Mouse (Mus musculus) gastrocnemius, postnatal 36 days (tissue): Measurements from ENCODE around the gene Mecp2. TPM values are rescaled to one million over a fixed set of nuclear protein-coding genes. Genes with fewer than 3 reads are reported as not detected.
A peak's percentile ranks its signal among the peaks of the same experiment; 100 is the strongest.
"Not testable (repeated sequence)": the region's sequence is repeated elsewhere in the genome, so short reads cannot be mapped to it uniquely, and the experiment has no call there.

Experiments
- DNase-seq, 2 experiments: peaks; one replicate each; pipeline ENCODE4 v3.0.0; 2022
- intact Hi-C: fragments of 180-260 bp; cut with DNase I; formaldehyde crosslinking; loops from one replicate; pipeline ENCODE4 v1.15.1; 2025
- long read RNA-seq, 2 experiments: library from polyadenylated mRNA; stranded (forward); transcript quantifications; one replicate each; pipeline ENCODE4 v2.0.0; 2021
- total RNA-seq, 2 experiments: library from RNA; stranded (reverse); gene quantifications; 2 replicates each; pipeline ENCODE4 v1.2.3; 2021

The Mecp2 gene
- total RNA-seq, result 10 to 100 TPM; 21.6 to 27.7 TPM
- long read RNA-seq, experiment 1, full-length matches to known transcripts, result 17 of 20 reads
- long read RNA-seq, experiment 1, partial matches to known transcripts, result 0 of 20 reads
- long read RNA-seq, experiment 1, other reads (novel, unspliced or antisense), result 3 of 20 reads
- long read RNA-seq, experiment 2, full-length matches to known transcripts, result 14 of 23 reads
- long read RNA-seq, experiment 2, partial matches to known transcripts, result 1 of 23 reads
- long read RNA-seq, experiment 2, other reads (novel, unspliced or antisense), result 8 of 23 reads

DNA sequence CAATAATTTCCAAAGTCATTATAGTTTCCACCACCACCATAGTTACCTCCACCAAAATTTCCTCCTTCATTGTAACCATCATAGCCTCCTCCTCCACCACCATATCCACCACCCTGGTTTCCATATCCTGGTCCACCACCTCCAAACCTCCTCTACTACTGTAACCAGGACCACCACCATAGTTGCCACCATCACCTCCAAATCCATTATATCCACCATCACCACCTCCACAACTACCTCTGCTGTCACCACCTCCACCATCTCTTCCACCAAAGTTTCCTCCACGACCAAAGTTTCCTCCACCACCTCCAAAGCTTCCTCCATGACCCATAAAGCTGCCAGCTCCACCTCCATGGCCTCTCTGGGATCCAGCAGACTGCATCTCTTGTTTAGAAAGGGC lies at the start of gene Mecp2:
Gene Mecp2, minus strand, starts transcription at position 101 of the 400 bp plus-strand sequence.
- intact Hi-C loops, DNase-seq: not testable (repeated sequence)

DNA sequence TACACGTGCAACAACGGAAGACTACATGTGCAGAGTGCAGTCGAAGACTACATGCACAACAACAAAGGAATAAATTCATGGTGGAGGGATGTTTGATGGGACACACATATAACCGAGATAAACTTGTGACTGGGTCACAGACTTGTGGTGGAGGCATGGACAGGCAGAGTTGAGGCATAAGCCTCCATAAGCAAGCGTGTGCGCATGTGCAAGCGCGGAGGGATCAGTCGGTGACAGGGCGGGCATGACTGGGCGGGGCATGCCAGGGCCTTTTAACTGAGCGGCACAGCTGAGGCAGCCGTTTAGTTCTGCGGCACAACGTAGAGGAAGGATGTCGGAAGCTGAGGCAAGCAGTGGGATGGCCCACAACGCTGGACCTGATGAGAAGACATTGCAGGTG lies 41.8 kb upstream of the Mecp2 start, which contains the start of gene Tktl1:
Gene Tktl1, plus strand, starts transcription at position 301 of the 400 bp plus-strand sequence.
- DNase-seq, result no peak
- intact Hi-C loops, result no loop called here

DNA sequence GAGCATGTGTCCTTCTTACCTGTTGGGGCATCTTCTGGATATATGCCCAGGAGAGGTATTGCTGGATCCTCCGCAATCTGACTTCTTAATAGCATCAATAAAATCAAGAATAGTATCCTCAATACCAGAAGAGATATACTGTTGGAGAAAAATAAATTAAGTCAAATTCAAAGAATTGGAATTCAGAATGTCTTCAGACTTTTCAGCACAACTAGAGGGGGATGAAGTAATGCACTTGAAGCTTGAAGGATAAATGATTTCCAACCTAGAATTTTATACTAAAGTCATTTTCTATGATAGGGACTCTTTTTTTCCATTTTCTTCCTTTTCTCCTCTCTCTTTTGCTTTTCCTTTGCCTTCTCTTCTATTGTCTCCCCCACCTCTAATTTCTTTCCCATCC lies 32.6 kb upstream of the Mecp2 start, which contains the start of gene Tex28:
Gene Tex28, minus strand, starts transcription at position 101 of the 400 bp plus-strand sequence.
- intact Hi-C loops, result no loop called here
- no peak for DNase-seq

DNA sequence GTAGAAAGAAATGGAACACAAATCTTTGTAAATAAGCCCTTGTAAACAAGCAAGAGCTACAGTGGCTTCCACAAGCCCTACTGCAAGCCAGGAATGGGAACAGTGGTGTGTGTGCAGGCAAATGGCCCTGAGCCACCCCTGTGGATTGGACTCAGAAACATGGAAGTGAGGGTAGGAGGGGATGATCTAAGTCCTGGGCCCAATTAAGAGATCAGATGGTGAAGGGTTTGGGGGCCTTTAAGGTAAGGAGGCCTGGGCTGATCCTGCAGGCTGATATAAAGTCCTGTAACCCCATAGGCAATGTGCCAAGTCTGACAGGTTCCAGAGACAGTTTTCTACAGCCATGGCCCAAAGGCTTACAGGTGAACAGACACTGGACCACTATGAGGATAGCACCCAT lies 8.0 kb downstream of the Mecp2 start, which contains the start of gene Opn1mw:
Gene Opn1mw, plus strand, starts transcription at position 301 of the 400 bp plus-strand sequence.
- intact Hi-C loops, result no loop called here
- no peak for DNase-seq

DNA sequence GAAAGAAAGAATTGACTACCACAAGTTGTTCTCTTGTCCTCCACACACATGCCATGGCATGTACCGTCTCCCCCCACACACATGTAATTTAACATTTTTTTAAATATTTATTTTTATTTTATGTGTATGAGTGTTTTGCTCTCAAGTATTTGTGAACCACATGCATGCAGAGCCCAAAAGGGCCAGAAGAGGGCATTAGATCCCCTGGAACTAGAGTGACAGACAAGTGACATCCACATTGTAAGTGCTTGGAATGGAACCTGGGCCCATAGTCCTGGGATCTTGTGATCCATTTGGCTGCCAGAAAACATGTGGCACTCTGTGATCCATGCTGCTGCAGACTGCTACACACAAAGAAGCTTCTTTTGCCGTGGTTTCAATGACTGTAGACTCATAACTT lies 10.2 kb downstream of the Mecp2 start:
- DNase-seq, result no peak
- intact Hi-C loops, result no loop called here

DNA sequence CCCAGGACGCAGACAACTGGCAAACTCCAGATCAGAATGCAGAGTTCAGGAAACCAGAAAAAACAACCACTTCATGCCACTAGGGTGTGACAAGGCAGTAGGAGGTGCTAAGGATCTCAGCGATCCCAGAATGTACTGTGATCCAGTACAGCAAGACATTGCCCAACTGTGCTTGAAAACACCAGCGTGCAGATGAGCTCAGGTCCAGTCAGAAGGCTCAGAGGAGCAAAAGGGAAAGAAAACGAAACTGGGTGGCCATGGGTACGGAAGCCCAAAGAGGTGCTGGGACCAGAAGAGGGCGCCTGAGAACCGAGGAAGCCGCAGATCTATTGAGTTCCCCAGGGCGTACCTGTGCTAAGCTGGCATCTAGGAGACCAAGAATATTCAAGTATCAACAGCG lies 19.7 kb downstream of the Mecp2 start:
- intact Hi-C loops, result loop anchor here (5.0 kb wide), 2 partner anchors 127 to 297 kb away; no protein-coding TSS in a partner anchor
- peak; percentile 20 to 23 for DNase-seq

DNA sequence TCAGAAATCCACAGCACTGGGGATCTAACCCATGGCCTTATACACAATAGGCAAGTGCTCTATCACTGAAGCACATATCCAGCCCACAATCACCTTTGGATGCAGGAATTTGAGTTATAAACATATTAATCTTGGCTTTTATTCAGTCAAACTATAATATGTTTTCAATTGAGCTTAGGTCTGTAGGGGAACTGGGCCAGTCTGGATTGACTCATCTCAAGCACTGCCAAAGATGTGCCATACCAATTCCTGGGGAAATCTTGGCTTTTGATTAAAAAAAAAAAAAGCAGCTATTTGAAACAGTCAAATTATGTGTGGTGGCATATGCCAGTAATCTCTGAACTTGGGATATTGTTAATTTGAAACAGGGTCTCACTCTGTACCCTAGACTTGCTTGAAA lies 21.1 kb downstream of the Mecp2 start:
- intact Hi-C loops, result no loop called here

DNA sequence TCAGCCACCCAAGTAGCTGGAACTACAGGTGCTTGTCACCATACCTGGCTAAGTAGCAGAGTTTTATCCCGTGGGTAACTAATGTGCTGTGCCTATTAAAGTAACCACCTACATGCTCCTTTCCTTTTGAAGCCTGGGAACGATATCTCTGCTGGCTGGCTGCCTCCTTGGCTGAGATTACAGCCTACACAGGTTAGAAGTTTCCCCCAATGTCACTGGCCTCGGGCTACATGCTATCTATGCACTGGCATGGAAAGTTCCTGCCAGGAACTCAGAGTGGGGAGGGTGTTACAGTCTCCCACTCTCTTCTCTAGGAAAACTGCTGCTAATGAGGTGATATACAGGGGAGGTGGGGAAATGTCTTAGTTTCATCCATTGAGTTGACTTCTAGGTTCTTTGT lies 26.4 kb downstream of the Mecp2 start:
- no peak for DNase-seq
- intact Hi-C loops, result no loop called here

More for the DNA sequence above, 21.1 kb downstream of the Mecp2 start:
- no peak for DNase-seq

DNA sequence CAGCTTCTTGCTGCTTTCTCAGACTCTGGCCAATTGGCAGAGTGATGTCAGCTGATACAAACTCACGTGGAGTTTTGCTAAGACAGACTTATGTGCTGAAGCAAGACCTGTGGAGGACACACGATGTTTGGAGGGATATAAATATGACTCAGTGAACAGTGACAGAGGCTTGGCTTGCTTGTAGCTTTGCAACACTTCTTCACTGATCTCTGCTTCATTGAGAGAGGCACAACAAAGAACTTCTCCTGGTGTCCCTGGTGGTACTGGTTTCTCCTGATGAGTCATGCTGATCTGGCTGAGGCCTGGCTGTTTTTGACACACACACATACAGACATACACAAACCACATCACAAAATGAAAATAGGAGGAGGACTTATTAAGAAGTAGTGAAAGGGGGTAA lies 29.2 kb downstream of the Mecp2 start:
- DNase-seq, result no peak
- intact Hi-C loops, result no loop called here

DNA sequence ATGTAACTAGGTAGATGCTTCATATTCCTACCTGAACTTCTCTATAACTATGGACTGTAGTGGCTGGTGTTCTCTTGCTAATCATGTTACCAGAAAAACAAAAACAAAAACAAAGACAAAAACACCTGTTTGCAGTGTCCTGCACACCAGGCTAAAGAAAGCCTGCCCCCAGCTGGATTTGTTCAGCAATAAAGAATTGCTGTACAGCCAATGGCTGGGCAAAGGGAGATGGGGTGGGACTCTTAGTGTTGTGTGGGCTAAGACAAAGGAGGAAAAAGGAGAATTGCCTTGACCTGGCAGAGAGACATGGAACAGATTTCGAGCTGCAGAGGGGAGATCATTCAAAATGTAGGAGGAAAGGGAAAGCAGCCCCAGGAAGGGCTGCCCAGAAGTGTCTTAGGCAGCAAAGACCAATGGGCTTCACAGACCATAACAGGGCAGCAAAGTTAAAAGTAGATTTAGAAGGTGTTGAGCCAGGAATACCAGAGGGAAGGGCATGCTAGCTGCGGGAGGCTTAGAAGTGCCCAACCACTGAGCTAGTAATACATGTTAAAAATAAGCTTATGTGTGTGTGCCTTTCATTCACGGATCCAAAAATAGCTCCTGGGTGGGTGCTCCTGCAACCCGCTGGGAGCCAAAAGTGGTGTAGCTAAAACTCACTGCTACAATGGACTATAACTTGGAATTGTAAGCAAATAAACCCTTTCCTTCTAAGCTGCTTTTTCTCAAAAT lies 31.5 kb downstream of the Mecp2 start:
- no peak for DNase-seq
- intact Hi-C loops, result loop anchor here (5.0 kb wide), 1 partner anchor 71 kb away; no protein-coding TSS in a partner anchor

DNA sequence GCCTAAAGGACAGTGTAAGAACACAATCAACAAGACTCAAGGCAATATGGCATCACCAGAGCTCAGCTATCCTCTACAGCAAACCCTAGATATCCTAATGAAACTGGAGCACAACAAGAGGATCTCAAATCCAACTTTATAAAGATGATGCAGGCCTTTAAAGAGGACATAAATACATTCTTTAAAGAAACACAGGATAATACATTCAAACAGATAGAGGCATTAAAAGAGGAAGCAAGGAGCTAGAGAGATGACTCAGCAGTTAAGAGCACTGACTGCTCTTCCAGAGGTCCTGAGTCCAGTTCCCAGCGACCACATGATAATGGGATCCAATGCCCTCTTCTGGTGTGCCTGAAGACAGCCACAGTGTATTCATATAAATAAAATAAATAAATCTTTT lies 40.0 kb downstream of the Mecp2 start:
- no peak for DNase-seq

DNA sequence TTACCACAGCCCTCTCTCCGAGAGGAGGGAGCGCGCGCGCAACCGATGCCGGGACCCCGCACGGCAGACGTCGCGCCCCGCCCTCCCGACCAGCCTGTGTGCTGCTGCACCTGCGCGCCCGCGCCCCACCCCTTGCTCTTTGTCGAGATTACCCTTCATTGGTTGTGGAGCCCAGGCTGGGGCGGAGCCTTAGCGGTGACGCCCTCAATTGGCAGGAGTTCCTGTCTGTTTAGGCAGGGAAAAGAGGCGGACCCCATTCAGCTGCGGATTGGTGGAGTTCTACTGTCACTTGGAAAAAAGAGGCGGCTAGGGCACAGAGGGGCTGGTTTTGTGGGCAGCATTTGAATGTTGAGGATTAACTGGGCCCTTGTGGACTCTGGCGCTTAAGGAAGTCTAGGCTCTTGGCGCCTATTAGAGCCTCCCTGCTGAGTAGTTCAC lies 49.5 kb downstream of the Mecp2 start:
- intact Hi-C loops, result no loop called here
- DNase-seq, result peak; percentile 94 to 97

More for the DNA sequence above, 40.0 kb downstream of the Mecp2 start:
- intact Hi-C loops, result no loop called here

DNA sequence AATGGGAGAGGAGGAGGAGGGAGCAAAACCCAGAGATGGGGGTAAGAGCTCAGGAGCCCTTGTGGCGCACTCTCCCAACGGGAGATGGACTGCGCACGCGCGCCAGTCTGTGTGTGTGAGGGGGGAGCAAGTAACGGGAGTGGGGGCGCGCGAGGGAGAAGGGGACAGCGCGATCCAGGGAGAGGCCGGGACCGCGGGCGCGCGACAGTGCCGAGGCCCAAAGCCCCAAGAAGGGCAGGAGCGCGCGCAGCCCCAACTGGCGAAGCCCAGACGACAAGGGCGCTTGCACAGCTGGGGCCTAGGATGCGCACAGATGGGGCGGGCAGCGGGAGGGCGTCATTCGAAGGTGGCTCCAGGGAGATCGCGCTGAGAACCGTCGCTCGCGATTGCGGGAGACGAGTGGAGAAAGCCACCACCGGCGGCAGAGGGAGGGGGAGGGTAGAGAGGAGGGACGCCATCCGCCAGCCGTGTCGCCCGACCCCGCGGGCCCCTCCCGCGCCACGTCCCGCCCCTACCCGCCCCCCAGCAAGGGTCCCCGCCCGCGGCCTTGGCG lies 50.1 kb downstream of the Mecp2 start:
- intact Hi-C loops, result no loop called here

DNA sequence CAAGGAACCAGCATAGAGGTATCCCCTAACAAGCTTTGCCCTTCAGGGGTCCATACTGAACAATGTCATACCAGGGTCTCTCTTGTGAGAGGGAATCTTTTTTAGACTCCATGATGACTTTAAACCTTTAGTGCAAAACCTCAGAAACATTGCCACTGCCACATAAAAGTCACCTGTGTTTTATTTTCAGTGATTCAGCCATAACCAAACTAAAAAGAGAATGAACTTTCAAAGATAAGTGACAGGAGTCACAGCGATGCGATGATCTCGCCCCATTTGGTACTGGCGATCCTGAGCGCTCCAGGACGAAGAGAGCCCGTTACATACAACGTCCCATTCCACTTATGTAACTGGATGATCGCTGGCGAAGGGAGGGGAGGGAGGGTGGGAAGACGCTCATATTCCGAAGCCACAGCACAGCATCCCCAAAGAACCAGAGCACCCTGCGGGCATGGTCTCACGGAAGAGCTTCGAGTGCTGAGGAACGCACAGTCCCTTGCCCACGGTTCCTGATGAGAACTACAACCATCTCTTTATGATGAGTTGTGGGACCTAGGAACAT lies 50.8 kb downstream of the Mecp2 start:
- intact Hi-C loops, result no loop called here
- DNase-seq, result no peak

More for the DNA sequence above, 50.1 kb downstream of the Mecp2 start:
- DNase-seq, result peak; percentile 66 to 77

DNA sequence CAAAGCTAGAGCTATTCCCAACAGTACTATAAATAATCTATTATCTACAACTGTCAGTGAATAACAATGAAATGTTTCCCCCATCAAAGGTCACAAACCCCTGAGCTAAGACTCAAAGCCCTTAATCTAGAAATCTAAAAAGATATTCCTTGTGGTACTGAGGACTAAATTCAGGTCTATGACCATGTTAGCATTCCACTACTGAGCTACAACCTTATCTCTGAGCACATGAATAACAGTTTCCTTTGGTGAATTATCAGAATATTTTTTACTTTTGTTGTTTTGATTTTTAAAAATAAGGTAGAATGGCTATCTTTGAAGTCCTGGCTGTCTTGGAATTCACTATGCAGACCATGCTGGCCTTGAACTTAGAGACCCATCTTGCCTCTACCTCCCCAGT lies 64.4 kb downstream of the Mecp2 start:
- no peak for DNase-seq
- intact Hi-C loops, result no loop called here

DNA sequence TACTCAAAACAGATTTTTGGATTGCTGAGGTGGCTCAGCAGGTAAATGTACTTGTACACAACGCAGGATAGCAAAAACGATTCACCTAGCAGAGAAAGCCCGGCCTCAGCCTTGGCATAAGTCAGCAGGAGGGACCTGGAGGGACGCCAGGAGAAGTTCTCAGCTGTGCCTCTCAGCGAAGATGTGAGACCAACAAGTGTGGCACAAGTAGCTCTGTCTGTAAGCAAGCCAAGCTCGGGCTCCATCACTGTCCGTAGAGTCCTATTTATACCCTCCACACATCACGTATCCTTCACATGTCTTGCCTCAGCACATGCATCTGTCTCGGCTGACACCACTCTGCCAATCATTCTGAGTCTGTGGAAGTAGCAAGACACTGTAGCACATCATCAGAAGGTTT lies 67.3 kb downstream of the Mecp2 start:
- intact Hi-C loops, result no loop called here
- peak; percentile 35 to 64 for DNase-seq

DNA sequence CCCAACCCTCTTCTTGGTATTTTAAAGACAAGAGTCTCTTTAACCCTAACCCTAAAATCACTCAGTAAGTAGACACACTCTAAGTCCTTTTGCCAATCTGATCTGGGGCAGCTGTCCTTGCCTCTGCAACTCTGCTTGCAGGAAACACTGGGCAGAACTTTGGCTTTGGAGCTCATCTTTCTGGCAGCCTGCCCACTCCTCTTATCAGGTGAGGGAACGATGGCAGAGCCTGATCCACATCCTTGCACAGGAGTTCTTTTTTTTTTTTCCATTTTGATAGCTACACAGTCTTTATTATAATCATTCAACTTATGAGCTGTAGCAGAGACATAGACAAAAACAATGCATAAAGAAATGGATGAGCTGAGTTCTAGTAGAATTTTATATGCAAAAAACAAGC lies 90.1 kb downstream of the Mecp2 start:
- intact Hi-C loops, result no loop called here
- no peak for DNase-seq

DNA sequence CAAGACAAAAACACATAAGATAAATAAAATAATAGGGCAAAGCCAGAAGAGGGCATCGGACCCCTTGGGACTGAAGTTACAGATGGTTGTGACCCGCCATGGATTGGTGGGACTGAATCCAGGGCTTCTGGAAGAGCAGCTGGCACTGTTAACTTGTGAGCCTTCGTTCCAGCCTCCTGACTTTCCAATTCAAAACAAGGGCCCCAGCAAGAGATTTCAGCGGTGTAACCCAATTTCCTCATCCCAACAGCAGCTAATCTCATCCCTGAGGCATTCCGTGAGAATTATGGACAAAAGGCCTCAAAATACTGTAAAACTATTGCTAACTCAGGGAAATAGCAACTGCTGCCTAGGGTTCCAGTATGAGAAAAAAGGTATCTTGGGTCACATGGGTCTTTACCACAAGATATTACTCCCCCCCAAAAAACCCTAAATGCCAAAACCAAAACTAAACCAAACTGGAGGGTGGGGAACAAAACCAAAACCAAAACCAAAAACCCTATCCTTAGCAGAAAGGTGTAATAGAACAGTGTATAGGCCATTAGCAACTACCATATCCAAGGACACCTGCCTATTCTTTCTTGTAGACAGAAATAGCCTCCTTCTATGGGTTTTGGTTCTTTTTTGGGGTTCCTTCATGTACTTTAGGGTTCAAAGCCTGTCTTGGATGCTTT lies 97.3 kb downstream of the Mecp2 start:
- DNase-seq, result no peak
- intact Hi-C loops, result loop anchor here (5.0 kb wide), 1 partner anchor 39 kb away; no protein-coding TSS in a partner anchor

DNA sequence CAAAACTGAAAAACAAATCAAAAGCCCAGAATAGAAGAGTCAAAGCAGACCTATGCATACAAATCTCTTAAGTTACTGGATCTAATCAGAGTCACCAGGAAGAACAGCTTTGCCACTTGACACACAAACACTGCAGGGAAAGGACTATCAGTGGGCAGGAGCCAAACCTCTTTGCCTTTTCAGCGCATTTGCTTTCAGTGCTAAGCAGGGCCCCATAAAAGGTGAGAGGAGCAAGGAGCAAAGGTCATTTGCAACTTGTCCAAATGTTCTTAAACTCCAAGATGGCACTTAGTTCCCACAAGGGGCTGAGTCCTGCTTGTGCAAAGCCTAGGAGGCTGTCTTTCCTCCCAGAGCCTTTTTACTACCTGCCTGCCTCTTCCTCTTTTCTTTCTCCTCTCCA lies 105.2 kb downstream of the Mecp2 start:
- intact Hi-C loops, result loop anchor here (5.0 to 10.0 kb wide), 2 partner anchors 72 to 385 kb away; no protein-coding TSS in a partner anchor
- DNase-seq, result no peak
